Mouse (Mus musculus) limb, embryonic 11.5 days (tissue): ENCODE data around the gene Iqcf3. TPM values are rescaled to one million over a fixed set of nuclear protein-coding genes. Genes with fewer than 3 reads are reported as not detected.

Experiments
- ATAC-seq: fragments of 200-750 bp; cut with Nextera tagmentation; 2 replicates; pipeline ENCODE4 v1.8.0; 2017; ENCODE audit warnings: low read depth; ENCODE audit not compliant: insufficient number of reproducible peaks, low FRiP score, low TSS enrichment
- DNase-seq: peaks from one replicate; pipeline ENCODE4 v3.0.0-alpha.2; 2015; ENCODE audit warnings: low spot score
- H3K27ac ChIP-seq: fragments of 300-500 bp; sonication (generic); replicated peaks from 2 replicates; pipeline ENCODE4 v1.5.1; 2014; ENCODE audit warnings: low read depth, mild to moderate bottlenecking, low read length
- H3K27me3 ChIP-seq: fragments of 300-500 bp; sonication (generic); 2 replicates; pipeline ENCODE4 v1.6.1; 2014; ENCODE audit warnings: mild to moderate bottlenecking, low read length, mixed read lengths; ENCODE audit not compliant: control insufficient read depth, insufficient read depth
- H3K36me3 ChIP-seq: fragments of 300-500 bp; sonication (generic); 2 replicates; pipeline ENCODE4 v1.6.1; 2014; ENCODE audit warnings: mild to moderate bottlenecking, low read length, moderate library complexity, mixed read lengths; ENCODE audit not compliant: control insufficient read depth, insufficient read depth
- H3K4me1 ChIP-seq: fragments of 300-500 bp; sonication (generic); 2 replicates; pipeline ENCODE4 v1.6.1; 2014; ENCODE audit warnings: low read length, mixed read lengths; ENCODE audit not compliant: control insufficient read depth, insufficient read depth
- H3K4me2 ChIP-seq: fragments of 300-500 bp; sonication (generic); 2 replicates; pipeline ENCODE4 v1.6.1; 2014; ENCODE audit warnings: low read depth, mild to moderate bottlenecking, moderate library complexity; ENCODE audit not compliant: severe bottlenecking
- H3K4me3 ChIP-seq: fragments of 300-500 bp; sonication (generic); 2 replicates; pipeline ENCODE4 v1.5.1; 2014; ENCODE audit warnings: low read depth, low read length
- H3K9ac ChIP-seq: fragments of 300-500 bp; sonication (generic); 2 replicates; pipeline ENCODE4 v1.6.1; 2014; ENCODE audit warnings: mild to moderate bottlenecking, low read length
- H3K9me3 ChIP-seq: fragments of 300-500 bp; sonication (generic); 2 replicates; pipeline ENCODE4 v1.6.1; 2016; ENCODE audit warnings: low read length; ENCODE audit not compliant: control insufficient read depth
- WGBS: fragments of 180-500 bp; shearing (Covaris S2); extraction: QIAGEN DNeasy Blood & Tissue Kit; methylation state at CpG from one replicate; pipeline ENCODE4 v1.1.7; 2014; 5-methylcytosine and 5-hydroxymethylcytosine counted together
- polyA plus RNA-seq: library from polyadenylated mRNA; unstranded; fragments of >200 nt; fragmentation: Nextera tagmentation; extraction: Ambion mirVana; gene quantifications from 2 replicates; pipeline ENCODE4 v1.2.1, GENCODE M21; 2014

Iqcf3 gene
- polyA plus RNA-seq, 1 experiment from 2014 or later: not detected

DNA sequence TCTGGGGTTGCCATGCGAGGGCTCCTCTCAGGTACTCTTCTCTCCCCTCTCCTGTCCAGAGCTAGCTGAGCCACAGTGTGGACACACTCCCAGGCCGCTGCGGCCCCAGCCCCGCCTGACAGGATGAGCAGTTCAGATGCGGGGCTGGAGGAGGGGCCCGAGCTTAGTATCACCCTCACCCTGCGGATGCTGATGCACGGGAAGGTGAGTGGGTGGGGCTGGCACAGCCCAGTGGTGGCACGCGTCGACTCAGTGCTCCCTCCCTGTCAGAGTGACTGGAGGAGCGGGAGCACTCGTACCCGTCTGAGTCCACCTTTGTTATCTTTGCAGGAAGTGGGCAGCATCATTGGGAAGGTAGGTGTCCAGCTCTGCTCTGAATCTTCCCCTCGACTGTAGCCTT lies 101.5 kb downstream of the Iqcf3 start:
- no peak overlapping the region for H3K27ac ChIP-seq
- DNase-seq: no peak
- no peak for ATAC-seq
- H3K9ac ChIP-seq: no peak overlapping the region
- no peak overlapping the region for H3K4me3 ChIP-seq
- 85% methylated on average over 15 of the region's 15 CpGs for WGBS
- H3K4me1 ChIP-seq: peaks cover 40% of the 10 kb centered on the region
- no peaks in the 10 kb centered on the region for H3K9me3 ChIP-seq
- H3K4me2 ChIP-seq: no peak overlapping the region
- no peaks in the 10 kb centered on the region for H3K27me3 ChIP-seq
- H3K36me3 ChIP-seq: peaks cover 10% of the 10 kb centered on the region

- Histone ChIP-seq H3K4me2 (no peak overlapping the region), H3K9me3 (no peaks in the 10 kb centered on the region), H3K27me3 (no peaks in the 10 kb centered on the region), H3K27ac (no peak overlapping the region), H3K4me1 (peaks cover 36% of the 10 kb centered on the region), H3K9ac (no peak overlapping the region), H3K4me3 (no peak overlapping the region), H3K36me3 (peaks cover 6% of the 10 kb centered on the region; the same call in 1 of the 2 replicates)
- 79% methylated on average over 5 of the region's 5 CpGs for WGBS
- DNase-seq (no peak), ATAC-seq (no peak)
Observed at GRCm38 (mm10) chr9:106457920-106458319, 103.5 kb downstream of the Iqcf3 start.

GRCm38 (mm10) chr9:106457163-106457559 lies 104.3 kb downstream of the Iqcf3 start:
- Histone ChIP-seq H3K4me1 (peaks cover 43% of the 10 kb centered on the region), H3K4me3 (peak overlapping the region; percentile 14; the same call in 1 of the 2 replicates), H3K36me3 (peaks cover 6% of the 10 kb centered on the region; the same call in 1 of the 2 replicates), H3K27ac (peak overlapping the region; percentile 62; the same call in 1 of the 2 replicates), H3K27me3 (no peaks in the 10 kb centered on the region), H3K4me2 (peak overlapping the region; percentile 79), H3K9me3 (no peaks in the 10 kb centered on the region), H3K9ac (peak overlapping the region; percentile 84)
- DNase-seq (no peak), ATAC-seq (no peak)
- WGBS: 47% methylated on average over 9 of the region's 9 CpGs

GRCm38 (mm10) chr9:106456325-106457162 lies 104.9 kb downstream of the Iqcf3 start:
- no peaks in the 10 kb centered on the region for H3K9me3 ChIP-seq
- no peaks in the 10 kb centered on the region for H3K27me3 ChIP-seq
- H3K4me3 ChIP-seq: peak overlapping the region; percentile 88
- H3K27ac ChIP-seq: peak overlapping the region; percentile 62
- DNase-seq: peak; percentile 53
- ATAC-seq: no peak
- H3K4me1 ChIP-seq: peaks cover 50% of the 10 kb centered on the region
- H3K4me2 ChIP-seq: peak overlapping the region; percentile 79
- WGBS: 38% methylated on average over 15 of the region's 15 CpGs
- peaks cover 2% of the 10 kb centered on the region; the same call in 1 of the 2 replicates for H3K36me3 ChIP-seq
- H3K9ac ChIP-seq: peak overlapping the region; percentile 84

GRCm38 (mm10) chr9:106454888-106455681 lies 106.3 kb downstream of the Iqcf3 start:
- WGBS: under 1% methylated on average over 17 of the region's 17 CpGs
- ATAC-seq (peak; percentile 11; the same call in 1 of the 2 replicates), DNase-seq (peak; percentile 72)
- H3K36me3 ChIP-seq: no peaks in the 10 kb centered on the region; the same call in 1 of the 2 replicates
- H3K4me3 ChIP-seq: peak overlapping the region; percentile 88
- no peaks in the 10 kb centered on the region for H3K27me3 ChIP-seq
- H3K9me3 ChIP-seq: no peaks in the 10 kb centered on the region
- peaks cover 64% of the 10 kb centered on the region for H3K4me1 ChIP-seq
- H3K27ac ChIP-seq: peak overlapping the region; percentile 90
- peak overlapping the region; percentile 84 for H3K9ac ChIP-seq
- H3K4me2 ChIP-seq: peak overlapping the region; percentile 79

DNA sequence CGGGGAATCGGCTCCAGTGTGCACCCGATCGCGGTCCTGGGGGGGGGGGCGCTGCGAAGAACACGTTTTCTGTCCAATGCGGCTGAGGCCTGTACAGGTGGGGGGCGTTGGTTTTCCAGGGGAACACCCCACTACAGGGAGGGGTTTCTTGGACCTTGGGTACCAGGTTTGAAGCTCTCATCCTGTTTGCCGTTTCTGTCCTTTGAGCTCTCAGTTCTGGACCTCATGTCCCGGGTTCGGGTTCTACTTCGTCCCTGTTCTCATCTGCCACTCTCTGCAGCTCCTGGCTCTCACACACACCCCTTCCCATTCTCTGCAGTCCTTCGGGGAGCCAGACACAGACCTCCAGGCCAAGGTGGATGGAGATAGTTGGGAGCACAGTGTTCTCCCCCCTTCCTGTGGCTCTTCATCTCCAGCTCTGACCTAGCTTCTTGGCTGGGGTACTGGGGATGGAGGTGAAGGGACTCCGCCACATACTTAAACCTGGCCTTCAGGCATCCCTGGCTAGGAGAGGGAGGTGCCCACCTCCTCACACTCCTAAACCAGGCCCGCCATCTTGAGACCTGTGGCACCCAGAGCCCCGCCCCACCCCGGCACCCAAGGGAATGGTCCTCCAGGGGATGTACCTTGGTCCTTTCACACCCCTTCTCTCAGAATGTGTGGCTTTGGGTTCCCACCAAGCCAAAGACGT lies 107.2 kb downstream of the Iqcf3 start:
- H3K9ac ChIP-seq: peak overlapping the region; percentile 84
- H3K36me3 ChIP-seq: no peaks in the 10 kb centered on the region; the same call in 1 of the 2 replicates
- WGBS: under 1% methylated on average over 16 of the region's 20 CpGs
- H3K27me3 ChIP-seq: no peaks in the 10 kb centered on the region
- H3K27ac ChIP-seq: peak overlapping the region; percentile 90
- no peaks in the 10 kb centered on the region for H3K9me3 ChIP-seq
- DNase-seq (peak; percentile 67), ATAC-seq (peak; percentile 17; the same call in 1 of the 2 replicates)
- peak overlapping the region; percentile 79 for H3K4me2 ChIP-seq
- H3K4me1 ChIP-seq: peaks cover 65% of the 10 kb centered on the region
- peak overlapping the region; percentile 88 for H3K4me3 ChIP-seq

DNA sequence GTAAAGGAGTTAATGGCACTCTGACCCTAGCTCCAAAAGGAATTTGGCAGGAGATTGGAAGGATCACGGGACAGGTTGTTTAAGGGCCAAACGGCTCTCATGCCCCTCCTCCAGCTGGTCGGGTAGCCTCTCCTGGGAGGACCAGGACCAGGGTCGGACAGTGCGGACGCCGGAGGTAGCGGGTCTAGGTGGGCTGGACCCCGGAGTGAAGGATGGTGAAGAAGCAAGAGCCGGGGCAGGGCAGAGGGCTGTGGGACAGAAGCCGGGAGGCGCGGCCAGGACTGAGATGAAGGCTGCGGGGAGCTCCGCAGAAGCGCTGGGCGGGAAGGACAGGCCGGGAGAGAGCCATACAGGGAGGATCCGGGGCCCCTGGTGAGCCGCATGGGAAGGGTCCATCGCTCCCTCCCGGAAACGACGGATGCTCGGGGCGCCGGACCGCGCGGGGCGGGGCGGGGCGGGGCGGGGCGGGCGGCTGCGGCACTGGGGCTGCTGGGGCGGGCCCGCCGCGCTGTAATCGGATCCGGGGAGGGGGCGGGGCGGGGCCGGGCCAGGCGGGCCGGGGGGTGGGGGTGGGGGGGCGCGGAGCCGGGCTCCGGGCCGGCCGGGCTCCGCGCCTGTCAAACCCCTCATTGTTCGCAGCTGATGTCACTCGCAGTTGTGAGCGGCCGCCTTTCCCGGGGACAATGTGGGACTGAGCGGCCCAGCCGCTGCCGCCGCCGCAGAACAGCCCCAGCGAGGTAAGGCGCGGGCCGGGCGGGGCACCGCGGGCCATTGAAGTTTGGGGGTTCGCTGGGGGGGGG lies 108.0 kb downstream of the Iqcf3 start, which contains the start of gene Pcbp4:
Gene Pcbp4, plus strand, starts transcription at position 21 of the 800 bp plus-strand sequence.
- Histone ChIP-seq H3K4me2 (peak within 1 kb of the TSS; percentile 79), H3K4me1 (peaks cover 69% of the 10 kb centered on the region), H3K9me3 (no peaks in the 10 kb centered on the region), H3K9ac (peak within 1 kb of the TSS; percentile 84), H3K27ac (peak within 1 kb of the TSS; percentile 93), H3K27me3 (no peaks in the 10 kb centered on the region), H3K36me3 (no peaks in the 10 kb centered on the region; the same call in 1 of the 2 replicates), H3K4me3 (peak within 1 kb of the TSS; percentile 88)
- under 1% methylated on average over 42 of the region's 74 CpGs for WGBS
- DNase-seq: peak; percentile 83
- peak; percentile 49 for ATAC-seq
